Mouse (Mus musculus): Measurements from ENCODE around the gene Bcan.

DNA sequence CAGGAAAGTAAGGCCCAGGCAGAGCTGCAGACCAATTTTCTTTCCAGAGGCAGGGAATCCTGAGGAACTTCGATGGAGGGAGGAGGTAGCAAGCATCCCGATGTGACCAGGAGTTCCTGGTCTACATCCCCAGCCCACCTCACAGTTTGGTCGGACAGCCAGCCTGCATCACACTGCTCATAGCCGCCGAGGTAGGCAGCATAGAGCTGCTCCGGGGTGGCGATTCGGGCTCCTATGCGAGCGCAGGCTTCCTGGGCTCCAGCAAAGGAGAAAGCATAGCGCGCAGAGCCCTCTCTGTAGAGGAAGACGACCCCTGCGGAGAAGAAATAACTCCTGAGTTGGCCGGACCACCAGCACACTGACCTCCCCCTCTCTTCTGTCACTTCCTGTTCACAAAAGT lies 3.6 kb downstream of the Bcan start:
- TF ChIP-seq TCF3 (IDR thresholded peaks at IDR 0.05; ENCODE audit: insufficient read length, low read depth) (no peak), POLR2A (IDR thresholded peaks at IDR 0.05; ENCODE audit: insufficient read length, low read depth) (no peak), POLR2AphosphoS2 (IDR thresholded peaks at IDR 0.05; ENCODE audit: insufficient read length, low read depth) (no peak), USF1 (IDR thresholded peaks at IDR 0.05; ENCODE audit: low read depth) (no peak), E2F4 (IDR thresholded peaks at IDR 0.05; ENCODE audit: insufficient read depth) (no peak), TCF12 (IDR thresholded peaks at IDR 0.05; ENCODE audit: insufficient read depth, poor library complexity, severe bottlenecking) (no peak), SRF (IDR thresholded peaks at IDR 0.05; ENCODE audit: control insufficient read depth, insufficient read length, low read depth) (no peak), MYOG (IDR thresholded peaks at IDR 0.05; ENCODE audit: control insufficient read depth in 1 of 3, insufficient read depth in 1 of 3, insufficient read length in 2 of 3, low read depth in 2 of 3) (no peak), REST (IDR thresholded peaks at IDR 0.05; ENCODE audit: insufficient read depth, insufficient read length) (no peak), CEBPB (IDR thresholded peaks at IDR 0.05; ENCODE audit: insufficient read depth, poor library complexity, severe bottlenecking) (no peak), MAX (IDR thresholded peaks at IDR 0.05; ENCODE audit: low read depth) (no peak)
